Mouse (Mus musculus) adrenal gland, adult 10 weeks (tissue): Measurements from ENCODE around the gene Gm45753. TPM values are rescaled to one million over a fixed set of nuclear protein-coding genes. Genes with fewer than 3 reads are reported as not detected.

Source experiments
- polyA plus RNA-seq: library from polyadenylated mRNA; stranded (reverse); fragments of 350-450 nt; fragmentation: Illumina TruSeq; extraction: RNeasy Lipid Tissue Mini Kit (QIAGEN cat#74804); gene quantifications from one replicate; pipeline ENCODE4 v1.2.3, GENCODE M21; 2014; ENCODE audit warnings: low read depth, low replicate concordance

The Gm45753 gene
- polyA plus RNA-seq, result not detected

GRCm38 (mm10) chr8:45308366-45308765 lies at the start of gene Gm45753:
Gene Gm45753 (minus strand): TSS chr8:45308466.

GRCm38 (mm10) chr8:45332685-45333409 lies 24.6 kb upstream of the Gm45753 start, which contains the start of gene Cyp4v3:
Gene Cyp4v3 (minus strand): TSS chr8:45333216.

GRCm38 (mm10) chr8:45294687-45295086 lies 13.6 kb downstream of the Gm45753 start, which contains the start of gene Klkb1:
Gene Klkb1 (minus strand): TSS chr8:45294859.

DNA sequence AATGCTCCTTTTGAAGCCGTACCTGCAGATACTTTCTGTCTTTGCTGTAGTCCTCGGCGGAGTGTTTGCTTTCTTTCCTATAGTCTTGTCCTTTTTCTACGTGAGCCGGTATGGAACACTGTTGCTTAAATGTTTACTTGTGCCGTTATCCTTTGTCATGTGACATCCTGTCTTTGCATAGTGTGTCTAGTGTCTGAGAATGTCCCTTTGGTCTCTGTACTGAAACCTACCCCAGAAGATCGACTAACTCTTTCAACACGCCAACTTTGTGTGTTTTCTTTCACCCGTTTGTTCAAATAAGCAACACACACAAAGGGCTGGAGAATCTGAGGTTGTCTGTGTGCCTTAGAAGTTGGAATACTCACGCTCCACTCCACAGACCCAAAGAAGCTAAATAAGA lies 46.3 kb downstream of the Gm45753 start, which contains the start of gene F11:
Gene F11, minus strand, starts transcription at position 112 of the 400 bp plus-strand sequence.

Other genes with a start within 250 kb of the Gm45753 start
- not detected for gene Mtnr1a, start 239.3 kb downstream of the Gm45753 start, polyA plus RNA-seq
- gene F11, start 46.4 kb downstream of the Gm45753 start, polyA plus RNA-seq, result not detected
- gene Klkb1, start 13.6 kb downstream of the Gm45753 start, polyA plus RNA-seq, result not detected
- gene Cyp4v3, start 24.8 kb upstream of the Gm45753 start, polyA plus RNA-seq, result 59.7 TPM
- gene Fam149a, start 73.8 kb upstream of the Gm45753 start, polyA plus RNA-seq, result 9.5 TPM
- gene Tlr3, start 102.6 kb upstream of the Gm45753 start, polyA plus RNA-seq, result 41.8 TPM
- 242 TPM for gene Sorbs2, start 199.3 kb upstream of the Gm45753 start, polyA plus RNA-seq